Mouse (Mus musculus): ENCODE data around the gene Auts2.

GRCm38 (mm10) chr5:131711474-131712129 lies 831.5 kb downstream of the Auts2 start:
- no peak for TF ChIP-seq CTCF (conservative IDR thresholded peaks at IDR 0.05; ENCODE audit: insufficient read depth, insufficient read length, low read depth, low read length)
- no peak for TF ChIP-seq POLR2A (IDR thresholded peaks at IDR 0.05; ENCODE audit: low read depth, low read length)

Data from kidney, adult 2 months (tissue).